Mouse (Mus musculus) adrenal gland, postnatal 25 days (tissue): Measurements from ENCODE around the gene Eif2b5. TPM values are rescaled to one million over a fixed set of nuclear protein-coding genes. Genes with fewer than 3 reads are reported as not detected.

ENCODE experiments used
- DNase-seq: peaks from one replicate; pipeline ENCODE4 v3.0.0; 2021; ENCODE audit warnings: mixed read lengths
- total RNA-seq: library from RNA; stranded (reverse); gene quantifications from 2 replicates; pipeline ENCODE4 v1.2.3, GENCODE M21; 2021

Eif2b5 gene
- total RNA-seq, 1 experiment from 2014 or later = 58.3 TPM

- no peak for DNase-seq
Observed at GRCm38 (mm10) chr16:20489233-20489632, 9.4 kb upstream of the Eif2b5 start.

GRCm38 (mm10) chr16:20490581-20490980 lies 8.0 kb upstream of the Eif2b5 start:
- peak; percentile 37 for DNase-seq

- no peak for DNase-seq
Observed at GRCm38 (mm10) chr16:20491301-20491700, 7.3 kb upstream of the Eif2b5 start.

GRCm38 (mm10) chr16:20493452-20493851 lies 5.2 kb upstream of the Eif2b5 start:
- DNase-seq = no peak

GRCm38 (mm10) chr16:20496671-20497600 lies 1.7 kb upstream of the Eif2b5 start:
- DNase-seq = no peak

- no peak for DNase-seq
Observed at GRCm38 (mm10) chr16:20497980-20498676, 489 bp upstream of the Eif2b5 start.

GRCm38 (mm10) chr16:20506000-20506399 lies 7.4 kb downstream of the Eif2b5 start:
- no peak for DNase-seq

- peak; percentile 43 for DNase-seq
Observed at GRCm38 (mm10) chr16:20509349-20509748, 10.7 kb downstream of the Eif2b5 start.

GRCm38 (mm10) chr16:20511277-20511847 lies 12.7 kb downstream of the Eif2b5 start:
- DNase-seq = no peak

GRCm38 (mm10) chr16:20516032-20516431 lies 17.4 kb downstream of the Eif2b5 start:
- DNase-seq = no peak

GRCm38 (mm10) chr16:20516726-20517201 lies 18.1 kb downstream of the Eif2b5 start, which contains the start of gene Dvl3:
Gene Dvl3 (plus strand): TSS chr16:20516982.
- DNase-seq = peak; percentile 95

GRCm38 (mm10) chr16:20517216-20517615 lies 18.6 kb downstream of the Eif2b5 start:
- peak; percentile 29 for DNase-seq

- DNase-seq = no peak
Observed at GRCm38 (mm10) chr16:20517701-20518374, 19.2 kb downstream of the Eif2b5 start.

- DNase-seq = no peak
Observed at GRCm38 (mm10) chr16:20523886-20524285, 25.3 kb downstream of the Eif2b5 start.

GRCm38 (mm10) chr16:20528779-20529178 lies 30.2 kb downstream of the Eif2b5 start:
- DNase-seq = no peak

GRCm38 (mm10) chr16:20529375-20529774 lies 30.8 kb downstream of the Eif2b5 start:
- no peak for DNase-seq

GRCm38 (mm10) chr16:20530941-20531340 lies 32.3 kb downstream of the Eif2b5 start:
- DNase-seq = no peak

GRCm38 (mm10) chr16:20534617-20535295 lies 36.1 kb downstream of the Eif2b5 start:
- DNase-seq = no peak

- peak; percentile 93 for DNase-seq
Observed at GRCm38 (mm10) chr16:20535296-20536080, 36.9 kb downstream of the Eif2b5 start, which contains the start of gene Ap2m1. Gene Ap2m1 (plus strand): TSS chr16:20535478.

GRCm38 (mm10) chr16:20536081-20536665 lies 37.6 kb downstream of the Eif2b5 start:
- DNase-seq = no peak
